Mouse (Mus musculus) layer of hippocampus, postnatal 25 days (tissue): Measurements from ENCODE around the gene Itsn1. TPM values are rescaled to one million over a fixed set of nuclear protein-coding genes. Genes with fewer than 3 reads are reported as not detected.

Experiments used
- DNase-seq, 2 experiments: peaks; one replicate each; pipeline ENCODE4 v3.0.0; 2022; ENCODE audit warnings: mixed read lengths in 2 of 2, low spot score in 1 of 2; ENCODE audit errors: extremely low spot score in 1 of 2
- total RNA-seq, 2 experiments: library from RNA; stranded (reverse); gene quantifications; 2 replicates each; pipeline ENCODE4 v1.2.3; 2021

Gene Itsn1
- total RNA-seq, 2 experiments from 2014 or later: 137 to 156 TPM

DNA sequence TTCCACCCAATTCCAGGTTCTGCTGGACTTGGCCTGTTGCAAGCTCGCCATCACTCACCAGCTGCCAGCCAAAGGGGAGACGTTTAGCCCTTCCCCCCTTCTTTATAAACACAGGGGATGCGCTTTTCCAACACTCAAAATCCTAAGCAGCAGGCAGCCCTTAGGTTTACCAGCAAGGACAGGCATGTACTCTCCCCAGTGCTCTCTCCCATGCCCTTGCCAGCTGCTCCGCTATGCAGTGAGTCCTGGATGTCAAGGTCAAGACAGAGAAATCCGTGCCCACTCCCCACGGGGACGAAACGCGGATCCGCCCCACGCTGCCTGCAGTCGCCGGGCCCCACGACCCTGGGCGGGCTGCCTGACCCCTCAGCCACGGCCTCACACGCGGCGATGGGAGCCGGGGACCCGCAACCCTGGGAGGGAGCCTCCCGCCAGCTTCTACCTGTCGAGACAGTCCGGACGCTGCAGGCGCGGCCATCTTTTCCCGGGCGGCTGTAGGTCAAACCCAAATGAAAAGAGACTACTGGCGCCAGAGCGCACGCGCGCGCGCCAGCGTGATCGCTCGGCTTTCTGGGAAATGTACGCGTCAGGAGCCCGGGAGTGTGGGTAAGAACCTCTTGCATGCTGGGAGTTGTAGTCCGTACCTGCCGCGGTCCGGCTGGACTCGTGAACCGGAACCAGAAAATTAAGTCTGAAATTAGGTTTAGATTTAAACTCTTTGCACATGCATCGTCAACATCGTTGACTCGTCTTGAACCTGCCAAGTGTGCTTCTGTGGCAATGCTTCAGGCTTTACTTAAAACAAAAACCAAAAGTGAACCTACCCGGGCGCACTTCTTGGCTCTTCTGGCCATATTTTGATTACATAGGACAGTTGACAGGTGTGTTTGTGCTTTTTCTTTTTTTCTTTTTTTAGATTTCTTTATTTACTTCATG, 202.3 kb downstream of the Itsn1 start:
- peak; percentile 72 to 77 for DNase-seq

DNA sequence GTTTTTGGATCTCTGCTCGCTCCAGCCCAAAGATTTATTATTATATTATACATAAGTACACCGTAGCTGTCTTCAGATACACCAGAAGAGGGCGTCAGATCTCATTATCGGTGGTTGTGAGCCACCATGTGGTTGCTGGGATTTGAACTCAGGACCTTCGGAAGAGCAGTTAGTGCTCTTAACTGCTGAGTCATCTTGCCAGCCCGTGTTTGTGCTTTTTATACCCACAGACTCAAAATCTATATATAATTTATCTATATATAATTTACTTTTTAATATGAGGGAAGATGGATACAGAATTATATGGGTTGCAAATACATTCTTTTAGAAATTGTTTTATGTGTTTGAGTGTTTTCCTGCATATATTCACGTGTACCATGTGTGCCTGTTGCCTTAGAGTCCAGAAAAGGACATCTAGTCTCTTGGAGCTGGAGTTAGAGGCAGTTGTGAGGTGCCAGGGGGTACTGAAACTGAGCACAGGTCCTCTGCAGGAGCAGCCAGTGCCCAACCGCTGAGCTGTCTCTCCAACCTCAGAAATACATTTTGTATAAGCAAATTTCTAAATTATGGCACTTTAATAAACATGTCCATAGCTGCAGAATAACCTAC, 203.1 kb downstream of the Itsn1 start:
- no peak for DNase-seq

DNA sequence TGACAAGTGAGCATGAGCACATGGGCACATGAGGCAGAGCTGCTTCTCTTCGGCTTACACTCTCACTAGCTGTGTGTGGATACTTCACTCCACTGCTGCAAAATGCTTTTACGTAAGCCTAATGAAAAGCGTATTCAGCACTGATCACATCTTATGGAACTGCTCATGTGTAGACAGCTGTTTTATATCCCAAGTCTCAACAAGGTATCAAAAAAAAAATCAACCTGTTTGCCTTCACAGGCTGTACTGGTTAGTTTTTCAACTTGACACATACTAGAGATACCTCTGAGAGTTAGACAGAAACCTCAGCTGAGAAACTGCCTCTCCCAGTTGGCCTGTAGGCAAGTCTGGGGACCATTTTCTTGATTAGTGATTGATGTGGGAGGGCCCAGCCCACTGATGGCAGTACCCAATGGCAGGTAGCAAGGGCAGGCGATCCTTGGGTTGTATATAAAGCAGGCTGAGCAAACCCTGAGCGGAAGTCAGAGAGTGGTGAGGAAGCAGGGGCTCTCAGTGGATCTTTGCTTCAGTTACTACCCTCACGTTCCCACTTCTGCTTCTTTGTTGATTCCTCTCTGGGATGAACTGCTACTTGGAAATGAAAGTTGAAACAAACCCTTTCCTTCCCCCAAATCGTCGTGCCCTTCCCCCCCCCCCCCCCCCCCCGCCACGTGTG, 203.9 kb downstream of the Itsn1 start:
- no peak for DNase-seq

DNA sequence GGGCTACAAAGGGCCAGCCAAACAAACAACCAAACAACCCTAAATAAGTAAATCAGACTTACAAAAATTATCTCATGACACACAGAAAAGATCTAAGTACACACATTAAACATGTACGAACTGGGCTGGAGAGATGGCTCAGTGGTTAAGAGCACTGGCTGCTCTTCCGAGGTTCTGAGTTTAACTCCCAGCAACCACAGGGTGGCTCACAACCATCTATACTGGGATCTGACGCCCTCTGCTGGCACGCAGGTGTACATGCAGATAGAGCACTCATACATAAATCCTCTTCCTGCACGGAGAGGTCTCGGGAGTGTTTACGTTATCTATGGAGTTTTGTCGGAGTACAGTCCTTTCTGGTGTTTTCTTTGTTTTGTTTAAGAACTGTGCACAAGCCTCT, 206.0 kb downstream of the Itsn1 start:
- DNase-seq: peak in 1 of 2 experiments; percentile 62

DNA sequence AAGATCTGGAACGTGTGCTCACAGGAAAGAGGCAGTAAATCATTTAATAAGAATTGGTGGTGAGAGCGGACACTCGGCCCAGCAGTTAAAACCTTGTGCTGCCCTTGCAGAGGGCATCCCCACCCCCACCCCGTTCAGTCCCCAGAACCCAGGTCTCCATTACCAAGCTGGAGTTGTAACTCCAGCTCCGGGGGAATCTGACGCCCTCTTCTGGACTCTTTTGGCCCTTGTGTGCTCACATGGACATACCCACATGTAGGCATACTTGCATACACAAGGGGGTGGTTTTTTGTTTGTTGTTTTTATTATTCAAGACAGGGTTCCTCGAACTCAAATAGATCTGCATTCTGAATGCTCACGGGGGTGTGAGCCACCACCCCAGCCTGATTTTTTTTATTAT, 206.6 kb downstream of the Itsn1 start:
- DNase-seq: no peak

DNA sequence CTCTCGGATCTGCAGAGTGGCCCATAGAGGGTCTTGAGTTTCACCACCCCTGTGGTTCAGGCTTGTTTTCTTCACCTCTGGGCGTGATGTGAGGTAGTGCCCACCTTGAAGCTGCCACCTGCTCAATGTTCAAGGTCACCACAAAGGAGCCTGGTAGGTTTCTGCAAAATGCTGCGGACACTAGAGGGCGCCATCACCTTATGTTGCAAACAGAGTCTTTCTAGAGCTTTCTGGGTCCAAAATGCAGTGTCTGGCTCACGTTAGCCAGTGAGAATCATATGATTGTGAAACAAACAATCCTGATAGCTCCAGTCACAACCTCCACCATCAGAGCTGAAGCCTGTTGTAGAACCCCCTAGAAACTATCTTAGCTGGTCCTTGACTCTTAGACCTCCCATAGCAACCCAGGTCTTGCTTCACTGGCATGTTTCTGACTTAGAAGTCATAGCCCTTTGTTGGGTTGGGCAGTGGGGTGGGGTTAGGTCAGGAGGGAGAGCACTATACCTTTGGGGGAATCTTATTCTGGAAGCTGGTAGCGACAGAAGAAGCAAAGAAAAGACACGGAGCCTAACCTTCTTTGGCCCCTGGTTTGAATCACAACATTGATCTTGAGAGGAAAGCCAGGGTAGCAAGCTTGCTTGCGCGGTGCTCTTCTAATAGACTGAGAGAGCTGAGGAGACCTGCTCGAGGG, 207.4 kb downstream of the Itsn1 start:
- DNase-seq: peak; percentile 68 to 98

DNA sequence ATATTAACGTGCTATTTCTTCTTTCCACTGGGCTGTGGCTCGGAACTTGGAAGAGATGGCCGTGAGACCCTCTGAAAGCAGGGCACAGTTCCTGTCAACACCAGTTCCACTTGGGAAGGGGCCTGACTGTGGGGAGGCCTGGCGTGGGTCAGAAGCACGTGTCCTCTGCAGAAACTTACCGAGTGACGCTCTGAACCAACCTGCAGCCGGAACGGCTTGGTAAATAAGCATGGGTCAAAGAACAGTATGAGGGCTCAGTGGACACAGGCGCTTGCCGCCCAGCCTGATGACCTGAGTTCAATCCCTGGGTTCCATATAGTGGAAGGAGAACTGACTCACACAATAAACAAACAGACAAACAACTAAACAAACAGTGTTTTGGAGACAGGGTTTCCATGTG, 208.2 kb downstream of the Itsn1 start:
- no peak for DNase-seq

DNA sequence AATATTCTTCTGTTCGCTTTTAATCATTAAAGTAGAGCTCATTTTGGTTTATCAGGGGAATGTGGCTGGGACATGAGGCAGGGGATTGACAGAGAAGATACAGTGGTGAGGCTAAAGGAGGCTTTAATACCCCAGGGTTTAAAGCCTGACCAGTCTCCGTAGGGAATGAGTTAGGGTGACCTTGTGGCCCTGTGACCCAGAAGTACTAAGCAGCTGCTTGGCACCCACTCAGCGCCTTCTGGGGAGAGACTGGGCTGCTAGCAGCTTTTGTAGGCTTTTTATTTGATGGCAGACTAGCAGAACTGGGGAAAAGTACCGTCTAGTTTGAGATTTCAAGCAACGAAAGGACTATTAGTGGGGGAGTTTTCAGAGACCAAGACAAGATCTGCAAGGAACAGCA, 209.1 kb downstream of the Itsn1 start:
- no peak for DNase-seq

DNA sequence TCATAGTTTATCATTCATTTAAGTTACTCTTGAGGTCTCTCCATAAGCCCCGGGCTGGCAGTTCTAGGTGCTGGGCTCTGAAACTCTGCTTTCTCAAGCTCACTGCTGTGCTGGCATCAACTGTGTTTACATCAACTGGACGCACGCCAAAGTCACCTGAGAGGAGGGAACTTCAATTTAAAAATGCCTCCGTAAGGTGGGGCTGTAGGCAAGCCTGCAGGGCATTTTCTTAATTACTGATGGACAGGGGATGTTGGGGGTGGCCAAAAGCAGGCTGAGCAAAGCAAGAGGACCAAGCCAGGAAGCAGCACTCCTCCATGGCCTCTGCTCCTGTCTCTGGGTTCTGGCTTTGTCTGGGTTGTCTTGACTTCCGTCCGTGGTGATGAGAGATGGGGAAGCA, 211.6 kb downstream of the Itsn1 start:
- no peak for DNase-seq

DNA sequence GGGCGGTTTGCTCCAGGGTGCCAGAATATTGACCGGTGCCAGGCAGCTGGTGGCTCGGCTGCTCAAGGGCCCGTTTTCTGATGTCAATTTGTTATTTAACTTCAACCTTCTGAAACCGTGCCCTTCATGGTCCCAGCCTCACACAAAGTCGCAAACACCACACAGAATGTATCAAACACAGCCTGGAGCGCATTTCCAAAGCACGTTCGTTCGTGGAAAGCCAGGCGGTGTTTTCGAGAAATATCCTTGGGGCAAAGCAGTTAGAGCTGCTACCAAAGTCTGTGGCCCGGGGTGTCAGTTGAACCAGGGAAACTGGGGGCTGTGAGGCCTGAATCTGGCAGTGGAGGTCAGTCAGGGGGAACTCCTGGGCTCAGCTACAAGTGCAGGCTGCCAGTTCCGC, 213.1 kb downstream of the Itsn1 start:
- DNase-seq: no peak

DNA sequence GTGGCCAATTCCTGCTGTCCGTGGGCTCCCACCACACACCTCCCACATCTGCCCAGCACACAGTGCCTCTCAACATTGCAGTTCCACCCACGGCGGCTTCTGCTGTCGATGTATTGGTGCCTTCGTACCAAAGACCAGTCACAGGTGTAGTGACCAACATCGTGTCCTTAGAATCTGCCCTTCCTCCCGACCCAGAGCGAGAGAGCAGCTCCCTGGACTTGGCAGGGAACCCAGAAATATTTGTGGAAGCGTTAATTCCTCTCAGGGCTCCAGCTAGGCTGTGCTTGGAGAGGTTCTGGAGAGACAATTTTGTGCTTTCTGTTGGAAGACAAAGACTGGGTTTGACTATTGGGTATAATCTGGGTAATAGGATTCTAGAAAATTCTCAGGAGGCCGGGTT, 217.2 kb downstream of the Itsn1 start:
- no peak for DNase-seq

DNA sequence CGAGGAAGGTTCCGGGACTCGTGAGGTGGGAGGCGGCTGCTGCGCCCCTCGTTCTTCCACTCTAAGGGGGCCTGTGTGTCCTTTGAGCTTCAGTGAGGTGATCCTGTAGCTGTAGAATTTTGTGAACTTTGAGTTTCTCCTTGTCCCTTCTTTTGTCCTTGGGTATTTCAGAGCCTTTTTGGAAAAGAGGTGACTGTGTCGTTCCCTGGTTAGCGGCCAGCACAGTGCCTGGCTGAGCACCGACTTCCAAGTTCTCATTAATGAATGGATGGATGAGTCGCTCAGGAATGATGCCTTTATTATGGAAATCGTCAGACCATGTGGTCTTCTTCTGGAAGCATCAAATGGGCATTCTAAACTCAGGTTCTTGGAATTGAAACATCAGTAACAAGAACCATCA, 218.0 kb downstream of the Itsn1 start:
- no peak for DNase-seq

DNA sequence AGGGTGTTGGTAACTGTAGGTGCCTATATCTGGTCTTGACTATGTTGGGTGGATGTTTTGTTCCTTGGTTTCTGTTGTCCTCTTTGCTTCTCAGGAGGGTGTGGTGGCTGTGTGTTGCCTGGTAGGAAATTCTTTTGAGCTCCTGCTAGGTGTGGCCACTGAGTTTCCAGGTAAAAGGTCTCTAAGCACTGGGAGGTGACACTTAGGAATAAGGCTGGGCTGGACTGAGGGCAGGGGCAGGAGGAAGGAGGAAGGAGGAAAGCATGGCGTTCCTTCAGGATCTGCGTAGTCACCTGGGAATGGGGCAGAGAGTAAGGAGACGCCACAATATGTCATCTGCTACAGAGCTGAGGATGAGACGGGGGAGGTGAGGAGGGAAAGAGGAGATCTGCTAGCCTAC, 224.9 kb downstream of the Itsn1 start:
- no peak for DNase-seq

DNA sequence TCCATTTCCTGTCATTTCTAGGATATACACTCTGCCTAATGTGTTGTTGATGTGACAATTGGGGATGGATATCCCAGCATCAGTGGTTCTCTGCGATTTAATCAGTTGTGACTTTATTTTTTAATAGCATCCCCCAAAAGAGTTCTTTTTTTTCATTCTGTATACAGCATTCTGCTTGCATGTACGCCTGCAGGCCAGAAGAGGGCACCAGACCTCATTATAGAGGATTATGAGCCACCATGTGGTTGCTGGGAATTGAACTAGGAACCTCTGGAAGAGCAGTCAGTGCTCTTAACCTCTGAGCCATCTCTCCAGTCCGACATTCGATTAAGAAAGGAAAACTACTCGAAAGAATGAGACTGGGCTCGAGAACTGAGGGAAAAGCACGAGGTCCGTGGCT, 225.7 kb downstream of the Itsn1 start:
- DNase-seq: no peak

DNA sequence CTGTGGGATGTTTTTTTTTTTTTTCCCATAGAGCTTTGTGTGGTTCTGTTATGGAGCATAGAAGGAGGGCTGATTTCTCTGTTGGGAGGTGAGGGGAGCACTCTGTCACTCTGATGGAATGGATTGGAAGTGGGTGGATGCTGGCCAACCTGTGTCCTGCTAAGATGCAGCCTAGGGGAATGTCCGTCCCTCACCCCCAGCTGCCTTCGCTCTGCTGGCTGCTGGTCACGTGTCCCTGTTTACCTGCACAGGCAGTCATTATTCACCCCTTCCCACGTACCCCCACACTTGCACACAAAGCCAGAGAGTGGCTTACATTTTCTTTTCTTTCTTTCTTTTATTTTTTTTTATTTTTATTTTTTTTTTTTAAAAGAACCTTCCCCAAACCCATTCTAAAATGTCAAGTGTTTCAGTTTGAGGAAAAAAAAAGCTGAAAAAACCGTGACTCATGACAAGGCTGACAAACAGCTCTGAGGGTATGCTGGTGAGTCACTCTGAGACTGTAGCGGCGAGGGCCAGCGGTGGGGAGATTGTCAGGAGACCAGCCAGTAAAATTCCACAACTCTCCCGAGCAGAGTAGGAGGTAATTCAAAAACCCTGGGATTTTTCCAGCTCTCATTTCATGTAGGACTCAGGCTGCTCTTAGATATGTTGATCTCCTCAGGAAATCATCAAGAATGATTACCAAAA, 233.3 kb downstream of the Itsn1 start:
- peak in 1 of 2 experiments; percentile 37 for DNase-seq

DNA sequence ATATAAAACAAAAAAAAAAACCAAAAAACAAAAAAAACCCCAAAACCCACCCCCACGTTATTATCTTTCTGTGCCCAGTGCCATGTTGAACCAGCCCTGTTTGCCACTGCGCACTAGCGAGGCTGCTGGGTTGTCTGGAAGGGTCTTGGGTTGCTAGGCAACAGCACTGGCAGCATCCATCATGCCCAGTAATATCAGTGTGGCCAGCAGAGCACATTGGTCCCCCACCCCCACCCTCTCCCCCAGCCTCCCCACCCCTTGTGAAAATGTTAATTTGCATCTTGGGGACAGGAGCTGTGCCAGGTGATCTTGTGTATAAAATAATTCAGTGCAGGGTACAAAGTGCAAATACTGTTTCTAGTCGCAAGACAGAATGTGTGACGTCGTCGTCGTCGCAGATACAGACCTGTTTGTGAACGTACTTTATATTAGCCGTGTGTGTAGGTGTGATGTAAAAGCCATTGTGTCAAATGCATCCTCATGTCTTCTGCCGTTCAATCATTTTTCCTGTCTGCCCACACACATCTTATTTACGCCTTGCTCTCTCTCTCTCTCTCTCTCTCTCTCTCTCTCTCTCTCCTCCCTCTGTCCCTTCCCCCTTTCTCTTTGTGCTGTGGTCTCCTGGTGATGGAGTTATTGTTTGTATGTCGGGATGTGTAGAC, 233.9 kb downstream of the Itsn1 start:
- peak; percentile 28 to 36 for DNase-seq

DNA sequence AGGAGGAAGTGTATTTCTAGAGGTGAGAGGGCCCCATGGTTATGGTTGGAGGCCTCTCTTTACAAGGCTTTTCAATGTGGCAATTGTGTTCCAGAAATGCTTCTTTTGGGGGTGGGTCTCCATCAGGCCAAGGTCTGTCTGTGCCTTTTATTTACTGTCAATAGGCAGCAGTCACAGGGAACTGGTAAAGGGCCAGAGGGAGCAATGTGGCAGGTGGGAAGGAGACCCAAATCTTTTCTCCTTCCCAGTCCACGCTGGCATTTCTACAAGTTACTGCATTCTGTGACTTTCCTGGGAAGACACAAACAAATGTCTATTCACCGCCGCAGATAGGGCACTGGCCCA, 234.4 kb downstream of the Itsn1 start:
- no peak for DNase-seq

DNA sequence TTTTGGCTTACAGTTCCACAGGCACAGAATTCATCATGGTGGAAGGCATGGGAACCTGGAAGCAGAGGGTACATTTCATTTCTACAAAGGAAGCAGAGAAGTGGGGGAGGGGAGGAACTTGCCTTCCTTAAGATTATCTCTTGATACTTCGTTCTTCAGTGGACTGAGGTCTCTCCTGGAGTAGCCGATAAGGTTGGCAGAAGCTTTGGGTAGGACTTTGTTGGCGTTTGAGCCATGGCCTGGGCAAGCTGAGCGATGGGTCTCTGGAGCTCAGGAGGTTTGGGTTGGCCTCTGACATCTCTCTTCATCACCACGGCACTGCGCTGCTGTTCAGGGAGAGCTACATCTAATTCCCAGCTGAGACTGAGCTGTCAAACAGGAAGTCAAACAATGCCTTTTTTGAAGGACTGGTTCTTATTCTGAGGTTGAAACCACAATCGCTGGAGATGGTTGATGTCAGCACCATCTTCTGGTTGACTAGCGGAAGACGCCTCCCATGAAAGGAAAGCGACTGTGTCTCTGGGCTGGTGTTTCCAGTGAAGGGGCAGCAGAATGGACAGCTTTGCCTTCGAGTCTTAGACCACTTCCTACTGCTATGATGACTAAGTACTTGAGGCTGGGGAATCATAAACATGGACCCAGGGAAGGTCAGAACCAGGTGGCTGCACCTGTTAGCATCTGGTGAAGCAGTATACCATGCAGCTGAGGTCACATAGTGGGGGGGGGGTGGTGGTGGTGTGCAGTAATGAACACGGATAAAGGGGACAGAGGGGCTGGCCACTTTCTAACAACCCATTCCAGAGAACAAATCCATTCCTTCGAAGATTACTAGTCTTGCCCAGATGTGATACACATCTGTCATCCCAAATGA, 235.5 kb downstream of the Itsn1 start:
- DNase-seq: no peak

DNA sequence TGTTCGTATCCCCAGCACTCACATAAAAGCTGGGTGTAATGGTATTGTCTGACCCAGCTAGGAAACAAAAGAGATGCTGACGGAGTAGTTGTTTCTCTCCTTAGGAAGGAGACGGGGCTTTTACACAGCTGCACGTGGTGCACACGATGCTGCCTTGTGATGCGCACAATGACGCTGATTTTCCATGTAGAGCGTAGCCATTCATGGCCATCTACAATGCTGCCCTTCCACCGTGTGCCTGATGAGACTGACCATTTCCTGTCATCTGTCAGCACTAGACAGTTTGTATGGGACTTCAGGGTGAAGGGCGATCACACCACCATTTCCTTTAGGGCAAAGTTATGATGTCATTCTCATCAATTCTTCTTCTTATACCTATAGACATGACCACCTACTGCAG, 239.6 kb downstream of the Itsn1 start:
- DNase-seq: no peak
